Mouse (Mus musculus) spleen, adult 2 months (tissue): ENCODE results near the gene Ston2.

ENCODE experiments used
- CTCF ChIP-seq: fragments of 200-500 bp; IDR thresholded peaks from 2 replicates; pipeline ENCODE4 v1.5.1; 2011; ENCODE audit warnings: mild to moderate bottlenecking, inconsistent platforms; ENCODE audit not compliant: insufficient read depth, insufficient read length, insufficient replicate concordance; ENCODE audit errors: extremely low read depth
- POLR2A ChIP-seq: fragments of 200-500 bp; IDR thresholded peaks from 2 replicates; pipeline ENCODE4 v1.6.1; 2011; ENCODE audit warnings: low read depth, low read length, inconsistent platforms

DNA sequence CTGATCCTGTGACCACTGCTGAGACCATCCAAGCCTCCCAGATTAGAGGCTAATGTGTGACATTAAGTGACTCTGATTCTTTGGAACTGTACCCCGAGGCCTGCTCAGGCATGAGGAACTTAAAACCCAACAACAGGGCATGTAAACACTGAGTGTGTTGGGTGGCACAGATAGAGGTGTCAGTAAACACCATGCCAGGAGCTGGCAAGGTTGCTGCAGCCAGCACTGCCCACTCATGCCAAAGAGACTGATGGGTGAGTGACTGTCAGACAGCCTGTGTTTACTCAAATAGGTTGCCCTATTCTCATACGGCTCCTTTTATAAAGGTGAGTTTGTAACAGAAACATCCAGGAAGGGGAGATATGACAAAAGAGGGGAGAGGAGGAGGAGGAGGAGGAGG, 19.3 kb downstream of the Ston2 start:
- TF ChIP-seq CTCF = no peak
- no peak for TF ChIP-seq POLR2A
